Mouse (Mus musculus) embryonic fibroblast, embryonic 13.5 days (primary cell): ENCODE data around the gene Tmed10. TPM values are rescaled to one million over a fixed set of nuclear protein-coding genes. Genes with fewer than 3 reads are reported as not detected.

ENCODE experiments used
- H3K27ac ChIP-seq: 2 replicates; pipeline ENCODE4 v1.5.1; 2012; ENCODE audit warnings: low read length, control low read depth, inconsistent platforms; ENCODE audit not compliant: insufficient read depth
- H3K4me1 ChIP-seq: 2 replicates; pipeline ENCODE4 v1.6.1; 2011; ENCODE audit warnings: low read length; ENCODE audit not compliant: control insufficient read depth, insufficient read depth
- H3K4me3 ChIP-seq: 2 replicates; pipeline ENCODE4 v1.5.1; 2011; ENCODE audit warnings: mild to moderate bottlenecking, control low read depth, low read length; ENCODE audit not compliant: insufficient read depth
- CTCF ChIP-seq: IDR thresholded peaks from 2 replicates; pipeline ENCODE4 v1.5.1; 2011; ENCODE audit warnings: mild to moderate bottlenecking, control low read depth, low read length, moderate library complexity, borderline replicate concordance; ENCODE audit not compliant: insufficient read depth
- POLR2A ChIP-seq: IDR thresholded peaks from 2 replicates; pipeline ENCODE4 v1.6.1; 2011; ENCODE audit warnings: low read depth, mild to moderate bottlenecking, control low read depth, low read length, moderate library complexity
- polyA plus RNA-seq: library from polyadenylated mRNA; stranded (reverse); fragments of >200 nt; gene quantifications from 2 replicates; pipeline ENCODE4 v1.2.4, GENCODE M21; 2011; ENCODE audit warnings: low read depth; ENCODE audit not compliant: missing spikeins, insufficient read length

Gene Tmed10
- 270 and 282 TPM in 2 replicates for polyA plus RNA-seq

- TF ChIP-seq CTCF (no peak), POLR2A (peak; percentile 83)
- Histone ChIP-seq H3K4me3 (peak within 1 kb of the TSS; percentile 98), H3K27ac (peak within 1 kb of the TSS; percentile 92), H3K4me1 (no peaks in the 10 kb centered on the region)
Measured at GRCm38 (mm10) chr12:85374561-85375272, at the start of gene Tmed10. Gene Tmed10, minus strand, starts transcription at chr12:85374847.

DNA sequence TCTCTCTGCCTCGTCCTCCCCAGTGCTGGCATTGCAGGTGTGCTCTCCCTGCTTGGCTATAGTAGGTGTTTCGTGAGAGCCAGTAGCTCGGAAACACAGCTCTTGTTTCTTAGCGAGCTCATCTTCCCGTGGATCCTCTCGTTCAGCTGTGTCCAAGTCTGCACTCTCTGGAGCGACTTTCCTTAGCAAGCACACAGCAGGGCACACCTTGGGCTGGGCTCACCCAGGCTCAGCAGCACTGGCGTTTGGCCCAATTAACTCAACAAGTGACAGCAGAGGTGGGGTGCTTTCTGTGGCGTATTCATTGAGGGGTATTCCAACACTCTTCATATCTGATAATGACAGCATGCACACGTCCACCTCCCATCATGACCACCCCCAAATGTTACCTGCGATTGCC, 48.6 kb upstream of the Tmed10 start:
- Histone ChIP-seq H3K4me1 (no peaks in the 10 kb centered on the region), H3K27ac (no peak overlapping the region), H3K4me3 (no peak overlapping the region)
- TF ChIP-seq POLR2A (no peak), CTCF (no peak)

DNA sequence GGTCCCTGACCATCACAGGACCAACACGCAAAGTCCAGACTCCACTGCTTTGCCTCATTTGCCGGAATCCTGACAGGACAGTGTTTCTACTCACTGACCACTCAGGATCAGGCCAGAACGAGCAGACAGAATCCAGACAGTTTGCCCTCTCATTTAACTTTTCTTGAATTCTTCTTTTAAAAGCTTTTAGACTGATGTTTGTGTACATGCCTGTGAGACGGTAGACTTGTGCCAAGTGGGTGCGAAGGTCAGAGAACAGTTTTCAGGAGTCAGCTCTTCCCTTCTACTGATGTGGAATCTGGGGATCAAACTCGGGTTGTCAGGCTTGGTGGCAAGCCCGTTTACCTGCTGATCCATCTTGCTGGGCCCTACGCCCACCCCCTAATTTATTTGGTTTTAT, 47.9 kb upstream of the Tmed10 start:
- no peak for TF ChIP-seq POLR2A
- no peak for TF ChIP-seq CTCF
- Histone ChIP-seq H3K4me1 (no peaks in the 10 kb centered on the region; the same call in 1 of the 2 replicates), H3K4me3 (no peak overlapping the region), H3K27ac (no peak overlapping the region)

DNA sequence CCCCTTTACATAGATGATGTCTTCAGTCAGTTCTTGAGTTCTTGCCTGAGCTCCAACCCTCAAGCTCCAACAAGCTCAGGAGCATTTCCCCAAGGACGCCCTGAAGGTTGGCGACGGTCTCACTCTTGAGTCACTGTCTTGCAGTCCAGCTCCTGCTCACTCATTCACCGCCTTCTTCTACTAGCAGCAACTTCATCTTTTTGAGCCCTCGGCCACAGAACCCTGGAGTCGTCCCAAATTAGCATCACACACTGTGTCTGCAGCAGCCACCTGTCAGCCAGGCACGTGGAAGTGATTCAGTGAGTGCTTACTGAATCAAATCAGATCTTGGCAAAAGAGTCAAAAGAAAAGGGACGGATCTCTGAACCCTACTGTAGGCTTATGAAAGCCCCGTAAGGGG, 46.3 kb upstream of the Tmed10 start:
- Histone ChIP-seq H3K27ac (no peak overlapping the region), H3K4me1 (no peaks in the 10 kb centered on the region; the same call in 1 of the 2 replicates), H3K4me3 (no peak overlapping the region)
- no peak for TF ChIP-seq CTCF
- TF ChIP-seq POLR2A: no peak

- no peak overlapping the region for H3K27ac ChIP-seq
- no peak overlapping the region for H3K4me3 ChIP-seq
- TF ChIP-seq POLR2A: no peak
- TF ChIP-seq CTCF: no peak
- H3K4me1 ChIP-seq: no peaks in the 10 kb centered on the region; the same call in 1 of the 2 replicates
Measured at GRCm38 (mm10) chr12:85417845-85418244, 43.2 kb upstream of the Tmed10 start.

- Histone ChIP-seq H3K27ac (no peak overlapping the region), H3K4me3 (no peak overlapping the region), H3K4me1 (no peaks in the 10 kb centered on the region; the same call in 1 of the 2 replicates)
- TF ChIP-seq CTCF (no peak), POLR2A (no peak)
Measured at GRCm38 (mm10) chr12:85416298-85416697, 41.7 kb upstream of the Tmed10 start.

- H3K4me1 ChIP-seq: no peaks in the 10 kb centered on the region; the same call in 1 of the 2 replicates
- TF ChIP-seq CTCF (no peak), POLR2A (no peak)
- H3K4me3 ChIP-seq: no peak overlapping the region
- no peak overlapping the region for H3K27ac ChIP-seq
Measured at GRCm38 (mm10) chr12:85415876-85416275, 41.2 kb upstream of the Tmed10 start.

GRCm38 (mm10) chr12:85411136-85411535, 36.5 kb upstream of the Tmed10 start:
- Histone ChIP-seq H3K4me1 (no peaks in the 10 kb centered on the region), H3K27ac (no peak overlapping the region), H3K4me3 (no peak overlapping the region)
- TF ChIP-seq CTCF: no peak
- no peak for TF ChIP-seq POLR2A

GRCm38 (mm10) chr12:85397960-85398272, 23.3 kb upstream of the Tmed10 start:
- H3K4me3 ChIP-seq: no peak overlapping the region
- TF ChIP-seq CTCF (no peak), POLR2A (no peak)
- no peaks in the 10 kb centered on the region for H3K4me1 ChIP-seq
- H3K27ac ChIP-seq: no peak overlapping the region

GRCm38 (mm10) chr12:85397063-85397959, 22.7 kb upstream of the Tmed10 start:
- Histone ChIP-seq H3K27ac (no peak overlapping the region), H3K4me3 (no peak overlapping the region), H3K4me1 (no peaks in the 10 kb centered on the region)
- no peak for TF ChIP-seq CTCF
- no peak for TF ChIP-seq POLR2A
